Mouse (Mus musculus): Measurements from ENCODE around the gene Col25a1. TPM values are rescaled to one million over a fixed set of nuclear protein-coding genes. Genes with fewer than 3 reads are reported as not detected.

Col25a1 gene
- total RNA-seq, 2 experiments from 2014 or later, result 0.53 to 0.91 TPM

GRCm38 (mm10) chr3:130518457-130518879, 387.2 kb downstream of the Col25a1 start:
- intact Hi-C loops (cut with DNase I; ENCODE audit: low total_unique reads), result no loop called here
- no peak for DNase-seq

GRCm38 (mm10) chr3:130521834-130522476, 390.7 kb downstream of the Col25a1 start:
- DNase-seq, result no peak
- intact Hi-C loops (cut with DNase I; ENCODE audit: low total_unique reads), result no loop called here

GRCm38 (mm10) chr3:130523019-130523418, 391.7 kb downstream of the Col25a1 start:
- no peak for DNase-seq
- intact Hi-C loops (cut with DNase I; ENCODE audit: low total_unique reads), result no loop called here

- intact Hi-C loops (cut with DNase I; ENCODE audit: low total_unique reads), result no loop called here
- DNase-seq, result no peak
Measured at GRCm38 (mm10) chr3:130524367-130525137, 393.3 kb downstream of the Col25a1 start.

- intact Hi-C loops (cut with DNase I; ENCODE audit: low total_unique reads), result no loop called here
- DNase-seq, result no peak
Measured at GRCm38 (mm10) chr3:130535021-130535420, 403.7 kb downstream of the Col25a1 start.

- intact Hi-C loops (cut with DNase I; ENCODE audit: low total_unique reads), result no loop called here
Measured at GRCm38 (mm10) chr3:130541541-130541940, 410.2 kb downstream of the Col25a1 start.

GRCm38 (mm10) chr3:130545995-130546394, 414.7 kb downstream of the Col25a1 start:
- no peak for DNase-seq
- intact Hi-C loops (cut with DNase I; ENCODE audit: low total_unique reads), result no loop called here

More at GRCm38 (mm10) chr3:130541541-130541940, 410.2 kb downstream of the Col25a1 start:
- no peak for DNase-seq

GRCm38 (mm10) chr3:130549066-130549465, 417.8 kb downstream of the Col25a1 start:
- intact Hi-C loops (cut with DNase I; ENCODE audit: low total_unique reads), result no loop called here
- DNase-seq, result no peak

- intact Hi-C loops (cut with DNase I; ENCODE audit: low total_unique reads), result no loop called here
- no peak for DNase-seq
Measured at GRCm38 (mm10) chr3:130556263-130556662, 425.0 kb downstream of the Col25a1 start.

GRCm38 (mm10) chr3:130565586-130565985, 434.3 kb downstream of the Col25a1 start:
- no peak for DNase-seq
- intact Hi-C loops (cut with DNase I; ENCODE audit: low total_unique reads), result no loop called here

- intact Hi-C loops (cut with DNase I; ENCODE audit: low total_unique reads), result no loop called here
- no peak for DNase-seq
Measured at GRCm38 (mm10) chr3:130568331-130569095, 437.2 kb downstream of the Col25a1 start.

GRCm38 (mm10) chr3:130573243-130573642, 441.9 kb downstream of the Col25a1 start:
- no peak for DNase-seq
- intact Hi-C loops (cut with DNase I; ENCODE audit: low total_unique reads), result loop anchor here (5.0 kb wide), 2 partner anchors 381 to 481 kb away; no protein-coding TSS in a partner anchor

GRCm38 (mm10) chr3:130574652-130575051, 443.4 kb downstream of the Col25a1 start:
- intact Hi-C loops (cut with DNase I; ENCODE audit: low total_unique reads), result loop anchor here (5.0 kb wide), 2 partner anchors 382 to 482 kb away; no protein-coding TSS in a partner anchor
- DNase-seq, result peak; percentile 29

GRCm38 (mm10) chr3:130576683-130577082, 445.4 kb downstream of the Col25a1 start:
- no peak for DNase-seq
- intact Hi-C loops (cut with DNase I; ENCODE audit: low total_unique reads), result no loop called here

GRCm38 (mm10) chr3:130579501-130579900, 448.2 kb downstream of the Col25a1 start:
- DNase-seq, result peak; percentile 17
- intact Hi-C loops (cut with DNase I; ENCODE audit: low total_unique reads), result no loop called here

GRCm38 (mm10) chr3:130581577-130581976, 450.3 kb downstream of the Col25a1 start:
- intact Hi-C loops (cut with DNase I; ENCODE audit: low total_unique reads), result no loop called here
- no peak for DNase-seq

- no peak for DNase-seq
- intact Hi-C loops (cut with DNase I; ENCODE audit: low total_unique reads), result no loop called here
Measured at GRCm38 (mm10) chr3:130582903-130583664, 451.8 kb downstream of the Col25a1 start.

- no peak for DNase-seq
- intact Hi-C loops (cut with DNase I; ENCODE audit: low total_unique reads), result no loop called here
Measured at GRCm38 (mm10) chr3:130584007-130584406, 452.7 kb downstream of the Col25a1 start.

- DNase-seq, result no peak
- intact Hi-C loops (cut with DNase I; ENCODE audit: low total_unique reads), result no loop called here
Measured at GRCm38 (mm10) chr3:130595050-130595449, 463.7 kb downstream of the Col25a1 start.
